Mouse (Mus musculus): ENCODE data around the gene Zfp652.

GRCm38 (mm10) chr11:95771665-95772064 lies 59.2 kb downstream of the Zfp652 start:
- TF ChIP-seq FLI1 (IDR thresholded peaks at IDR 0.05; ENCODE audit: low read length) = no peak
- TF ChIP-seq GATA1 (IDR thresholded peaks at IDR 0.05; ENCODE audit: borderline replicate concordance, low read length) = no peak

Data from megakaryocyte, embryonic 14.5 days (primary cell).